23 mouse cellular contexts compared by ENCODE assay signal in genomic region chr9:37808976-37809375, GRCm38 (mm10). TPM values are rescaled to one million over a fixed set of nuclear protein-coding genes. Genes with fewer than 3 reads are reported as not detected.
DNase-seq lines count a peak whose midpoint lies in the region; ATAC-seq and TF ChIP-seq lines count a peak whose summit lies in the region.
"Had no signal": no experiment of that assay in that cellular context is flagged by ENCODE, and none has a peak within 500 bp of the region (broad histone marks: within the 10 kb centered on the region; RNA-seq: fewer than 3 reads in every experiment).

No protein-coding gene starts in this region.

- no peaks in the 10 kb centered on the region for H3K36me3 ChIP-seq in hindbrain, postnatal 0 days (ENCODE audit: insufficient read depth, low read length)
- H3K36me3 ChIP-seq in hindbrain, embryonic 13.5 days: no peaks in the 10 kb centered on the region
- H3K36me3 ChIP-seq: heart, embryonic 15.5 days; hindbrain, embryonic 15.5 days; limb, embryonic 15.5 days; stomach, embryonic 15.5 days had no signal

- H3K4me1 ChIP-seq in hindbrain, postnatal 0 days (ENCODE audit: insufficient read depth, low read length): no peaks in the 10 kb centered on the region
- no peaks in the 10 kb centered on the region for H3K4me1 ChIP-seq in hindbrain, embryonic 13.5 days (replicated peaks)
- H3K4me1 ChIP-seq: hindbrain, embryonic 15.5 days; limb, embryonic 15.5 days; stomach, embryonic 15.5 days had no signal

- no peak overlapping the region for H3K27ac ChIP-seq in hindbrain, postnatal 0 days
- H3K27ac ChIP-seq in hindbrain, embryonic 13.5 days: no peak overlapping the region
- H3K27ac ChIP-seq: heart, embryonic 15.5 days; hindbrain, embryonic 15.5 days; layer of hippocampus, adult 2 months; left cerebral cortex, adult 2 months; limb, embryonic 15.5 days; stomach, embryonic 15.5 days had no signal

- H3K4me2 ChIP-seq in hindbrain, postnatal 0 days (ENCODE audit: low read depth, low read length): no peak overlapping the region
- no peak overlapping the region for H3K4me2 ChIP-seq in hindbrain, embryonic 13.5 days
- H3K4me2 ChIP-seq: heart, embryonic 15.5 days; hindbrain, embryonic 15.5 days; limb, embryonic 15.5 days; midbrain, embryonic 11.5 days; stomach, embryonic 15.5 days had no signal

- H3K27me3 ChIP-seq in hindbrain, postnatal 0 days (ENCODE audit: insufficient read depth, low read length): no peaks in the 10 kb centered on the region
- no peaks in the 10 kb centered on the region for H3K27me3 ChIP-seq in hindbrain, embryonic 13.5 days
- H3K27me3 ChIP-seq: heart, embryonic 15.5 days; hindbrain, embryonic 15.5 days; limb, embryonic 15.5 days; stomach, embryonic 15.5 days had no signal

- H3K9ac ChIP-seq in hindbrain, postnatal 0 days (replicated peaks; ENCODE audit: low read length): no peak overlapping the region
- no peak overlapping the region for H3K9ac ChIP-seq in hindbrain, embryonic 13.5 days
- H3K9ac ChIP-seq: heart, embryonic 15.5 days; hindbrain, embryonic 15.5 days; limb, embryonic 15.5 days; liver, postnatal 0 days; stomach, embryonic 15.5 days had no signal

- ATAC-seq in hindbrain, postnatal 0 days: no peak
- no peak for ATAC-seq in hindbrain, embryonic 13.5 days (ENCODE audit: low FRiP score)
- ATAC-seq: activated CD4-positive, CD25-positive, alpha-beta regulatory T cell, adult 4 months; CD4-positive, CD25-positive, alpha-beta regulatory T cell, adult 4 months; liver, postnatal 0 days had no signal

- 57% methylated on average over 2 of the region's 2 CpGs for WGBS in hindbrain, postnatal 0 days
- WGBS in hindbrain, embryonic 13.5 days: 84% methylated on average over 2 of the region's 2 CpGs

- H3K9me3 ChIP-seq in hindbrain, postnatal 0 days (ENCODE audit: low read length): no peaks in the 10 kb centered on the region
- H3K9me3 ChIP-seq in hindbrain, embryonic 13.5 days: no peaks in the 10 kb centered on the region
- H3K9me3 ChIP-seq: heart, embryonic 15.5 days; hindbrain, embryonic 15.5 days; limb, embryonic 15.5 days; stomach, embryonic 15.5 days had no signal

- peak; percentile 19 for DNase-seq in hindbrain, postnatal 0 days (ENCODE audit: low spot score)
- peak; percentile 8 for DNase-seq in ovary, adult 18-20 months (ENCODE audit: low spot score)
- DNase-seq in ovary, postnatal 10 days (ENCODE audit: low spot score): no peak
- peak; percentile 29 to 35 for DNase-seq in adrenal gland, adult 18-20 months (ENCODE audit: low spot score in 2 of 2)
- peak; percentile 4 to 9 for DNase-seq in adrenal gland, postnatal 4 days (ENCODE audit: low spot score in 2 of 2)
- DNase-seq in layer of hippocampus, postnatal 25 days (ENCODE audit: extremely low spot score in 1 of 2, low spot score in 1 of 2): no peak
- DNase-seq in thymus, postnatal 14 days: no peak
- DNase-seq: kidney, adult 11 months; liver, postnatal 0 days; thymus, postnatal 36 days had no signal

- H3K4me3 ChIP-seq in hindbrain, postnatal 0 days (ENCODE audit: low read length): no peak overlapping the region
- H3K4me3 ChIP-seq in hindbrain, embryonic 13.5 days: no peak overlapping the region
- H3K4me3 ChIP-seq: heart, embryonic 15.5 days; hindbrain, embryonic 15.5 days; layer of hippocampus, adult 2 months; left cerebral cortex, adult 2 months; limb, embryonic 15.5 days; stomach, embryonic 15.5 days had no signal

- no peak for TF ChIP-seq CTCF in hindbrain, postnatal 0 days (IDR thresholded peaks at IDR 0.05; ENCODE audit: low read depth)

RNA-seq across cellular contexts. Expression of gene Olfr876, which starts 6.1 kb away (rescaled TPM):
- not detected in 2 replicates for total RNA-seq in hindbrain, postnatal 0 days (2014; rRNA removed)
- polyA plus RNA-seq in hindbrain, postnatal 0 days (2015; fragmentation: Nextera tagmentation; extraction: Ambion mirVana): not detected in 2 replicates
- polyA plus RNA-seq in hindbrain, embryonic 13.5 days (2015; fragmentation: Nextera tagmentation; extraction: Ambion mirVana): not detected in 2 replicates
- total RNA-seq in adrenal gland, adult 18-20 months (2021): not detected
- total RNA-seq in adrenal gland, postnatal 4 days (2021): not detected
- total RNA-seq in layer of hippocampus, postnatal 25 days (2021): not detected
- total RNA-seq: granulocyte monocyte progenitor cell, adult 5-6 weeks; layer of hippocampus, adult 2 months; left cerebral cortex, adult 2 months had no signal
- polyA plus RNA-seq: CD4-positive, CD25-positive, alpha-beta regulatory T cell, adult 4 months; embryonic facial prominence, embryonic 11.5 days; frontal cortex, adult 2 months; heart, embryonic 15.5 days; hindbrain, embryonic 15.5 days; limb, embryonic 15.5 days; liver, postnatal 0 days; midbrain, embryonic 11.5 days; stomach, embryonic 15.5 days had no signal

RNA-seq across cellular contexts. Expression of gene Olfr875, which starts 37.3 kb away (rescaled TPM):
- total RNA-seq in hindbrain, postnatal 0 days (2014; rRNA removed): not detected in 2 replicates
- not detected in 2 replicates for polyA plus RNA-seq in hindbrain, postnatal 0 days (2015; fragmentation: Nextera tagmentation; extraction: Ambion mirVana)
- not detected in 2 replicates for polyA plus RNA-seq in hindbrain, embryonic 13.5 days (2015; fragmentation: Nextera tagmentation; extraction: Ambion mirVana)
- not detected for total RNA-seq in adrenal gland, adult 18-20 months (2021)
- not detected for total RNA-seq in adrenal gland, postnatal 4 days (2021)
- total RNA-seq in layer of hippocampus, postnatal 25 days (2021): not detected
- total RNA-seq: granulocyte monocyte progenitor cell, adult 5-6 weeks; layer of hippocampus, adult 2 months; left cerebral cortex, adult 2 months had no signal
- polyA plus RNA-seq: activated CD4-positive, CD25-positive, alpha-beta regulatory T cell, adult 4 months; CD4-positive, CD25-positive, alpha-beta regulatory T cell, adult 4 months; embryonic facial prominence, embryonic 11.5 days; frontal cortex, adult 2 months; heart, embryonic 15.5 days; hindbrain, embryonic 15.5 days; limb, embryonic 15.5 days; liver, postnatal 0 days; midbrain, embryonic 11.5 days; stomach, embryonic 15.5 days had no signal

RNA-seq across cellular contexts. Expression of gene Olfr877, which starts 45.1 kb away (rescaled TPM):
- total RNA-seq in hindbrain, postnatal 0 days (2014; rRNA removed): not detected in 2 replicates
- not detected in 2 replicates for polyA plus RNA-seq in hindbrain, postnatal 0 days (2015; fragmentation: Nextera tagmentation; extraction: Ambion mirVana)
- polyA plus RNA-seq in hindbrain, embryonic 13.5 days (2015; fragmentation: Nextera tagmentation; extraction: Ambion mirVana): not detected in 2 replicates
- under 1 TPM in 1 of 2 experiments, not detected in 1; 0.40 TPM for total RNA-seq in adrenal gland, adult 18-20 months (2021)
- total RNA-seq in adrenal gland, postnatal 4 days (2021): not detected
- total RNA-seq in layer of hippocampus, postnatal 25 days (2021): not detected
- total RNA-seq: granulocyte monocyte progenitor cell, adult 5-6 weeks; layer of hippocampus, adult 2 months had no signal
- polyA plus RNA-seq: activated CD4-positive, CD25-positive, alpha-beta regulatory T cell, adult 4 months; CD4-positive, CD25-positive, alpha-beta regulatory T cell, adult 4 months; embryonic facial prominence, embryonic 11.5 days; heart, embryonic 15.5 days; hindbrain, embryonic 15.5 days; limb, embryonic 15.5 days; liver, postnatal 0 days; midbrain, embryonic 11.5 days; stomach, embryonic 15.5 days had no signal

Comparison
In these comparisons a context has a peak if more than half of its experiments do, and no peak if none do; other contexts are left out.
1. DNase-seq: peak in hindbrain, postnatal 0 days (single experiment), ovary, adult 18-20 months (single experiment), adrenal gland, adult 18-20 months (2 of 2) and adrenal gland, postnatal 4 days (2 of 2); none in ovary, postnatal 10 days (single experiment), layer of hippocampus, postnatal 25 days (0 of 2) and thymus, postnatal 14 days (single experiment).